Mouse (Mus musculus): ENCODE data around the gene Csad.

- TF ChIP-seq POLR2A (IDR thresholded peaks at IDR 0.05; ENCODE audit: borderline replicate concordance, extremely low read depth, low read depth, low read length) (peak; percentile 93; the same call in 1 of the 2 replicates), CTCF (IDR thresholded peaks at IDR 0.05; ENCODE audit: insufficient read depth, low read length) (no peak)
Measured at GRCm38 (mm10) chr15:102142914-102143912, 61.3 kb downstream of the Csad start.

Measured in lung, adult 2 months (tissue).